Mouse (Mus musculus) ES-Bruce4 (cell line): ENCODE data around the gene Sgk2.

ENCODE experiments used
- CTCF ChIP-seq: IDR thresholded peaks from one replicate; pipeline ENCODE4 v1.8.1; 2011; ENCODE audit warnings: low read depth, low read length
- EP300 ChIP-seq: IDR thresholded peaks from 2 replicates; pipeline ENCODE4 v1.6.1; 2011; ENCODE audit warnings: low read depth, low read length; ENCODE audit not compliant: insufficient read depth
- POLR2A ChIP-seq: IDR thresholded peaks from one replicate; pipeline ENCODE4 v1.8.1; 2011; ENCODE audit warnings: low read length; ENCODE audit not compliant: insufficient read depth

- TF ChIP-seq EP300 (no peak), CTCF (no peak), POLR2A (no peak)
Measured at GRCm38 (mm10) chr2:162988235-162988634, 1.1 kb downstream of the Sgk2 start.
